Mouse (Mus musculus): ENCODE results near the gene Nab1.
A peak's percentile ranks its signal among the peaks of the same experiment; 100 is the strongest.
"Not testable (repeated sequence)": the region's sequence is repeated elsewhere in the genome, so short reads cannot be mapped to it uniquely, and the experiment has no call there.

Nab1 gene

DNA sequence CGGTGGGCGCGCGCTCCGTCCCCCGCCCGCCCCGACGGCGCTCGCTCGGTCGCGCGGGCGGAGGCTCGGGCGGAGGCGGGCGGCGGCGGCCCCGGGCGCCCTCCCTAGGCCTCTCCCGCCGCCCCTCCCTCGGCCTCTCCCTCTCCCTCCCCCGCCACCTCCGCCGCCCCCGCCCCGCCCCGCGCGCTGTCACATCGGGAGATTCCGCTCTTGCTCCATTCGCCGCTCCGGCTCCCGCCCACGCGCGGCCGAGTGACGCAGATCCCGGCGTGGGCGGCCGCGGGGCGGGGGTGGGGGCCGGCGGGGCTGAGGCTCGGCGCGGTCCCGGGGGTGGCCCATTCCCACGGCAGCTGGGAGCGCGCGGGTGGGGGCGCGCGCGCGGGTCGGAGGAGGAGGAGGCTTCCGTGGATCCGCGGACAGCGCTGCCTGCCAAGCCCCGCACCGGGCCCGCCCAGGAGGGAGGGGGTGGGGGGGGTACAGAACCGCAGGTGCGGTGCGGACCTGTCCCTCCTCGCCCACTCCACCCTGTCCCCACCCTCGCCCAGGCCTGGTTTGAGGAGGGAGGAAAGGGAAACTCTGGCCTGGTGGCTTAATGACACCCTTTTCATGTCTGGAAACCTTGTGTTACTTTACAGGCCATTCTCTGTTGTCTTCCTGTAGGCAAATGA lies at the start of gene Nab1:
Gene Nab1 (minus strand): TSS at position 366 of the 668 bp plus-strand sequence.
- peak; percentile 80 for DNase-seq

DNA sequence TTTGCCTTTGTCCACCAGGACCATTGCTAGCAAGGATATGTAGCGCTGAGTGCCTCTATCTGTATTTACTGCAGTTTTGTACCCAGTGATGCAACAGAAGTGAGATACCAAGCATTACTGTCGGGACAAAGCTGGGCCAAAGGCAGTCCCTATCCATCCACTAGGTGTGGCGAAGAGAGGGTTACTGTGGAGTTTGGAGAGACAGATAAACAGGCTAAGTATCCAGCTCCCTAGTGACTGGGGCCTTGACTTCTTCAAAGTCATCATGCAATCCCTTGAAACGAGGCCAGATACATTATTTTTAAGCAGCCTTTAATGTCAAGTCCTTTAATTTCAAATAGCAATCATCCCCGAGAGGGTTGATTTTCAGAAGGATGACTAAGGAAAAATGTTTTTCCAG lies 47.0 kb upstream of the Nab1 start:
- DNase-seq, result no peak

DNA sequence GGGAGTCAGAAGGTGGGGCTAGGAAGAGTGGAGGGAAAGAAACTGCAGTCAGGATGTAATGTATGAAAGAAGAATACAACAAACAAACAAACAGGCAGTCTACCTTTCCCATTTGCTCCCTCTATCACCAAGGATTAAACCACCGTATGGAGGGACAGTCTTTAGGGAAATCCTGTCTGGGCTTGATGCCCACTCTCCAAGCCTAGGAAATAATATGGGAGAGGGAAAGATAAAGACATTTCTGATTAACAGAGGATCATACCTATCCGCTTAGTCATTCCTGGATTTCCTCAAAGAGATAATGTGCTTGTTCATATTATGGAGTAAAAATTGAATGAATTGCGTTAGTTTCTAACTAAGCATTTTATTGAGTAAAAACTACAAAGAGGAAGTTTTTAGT lies 46.3 kb upstream of the Nab1 start:
- DNase-seq, result no peak

DNA sequence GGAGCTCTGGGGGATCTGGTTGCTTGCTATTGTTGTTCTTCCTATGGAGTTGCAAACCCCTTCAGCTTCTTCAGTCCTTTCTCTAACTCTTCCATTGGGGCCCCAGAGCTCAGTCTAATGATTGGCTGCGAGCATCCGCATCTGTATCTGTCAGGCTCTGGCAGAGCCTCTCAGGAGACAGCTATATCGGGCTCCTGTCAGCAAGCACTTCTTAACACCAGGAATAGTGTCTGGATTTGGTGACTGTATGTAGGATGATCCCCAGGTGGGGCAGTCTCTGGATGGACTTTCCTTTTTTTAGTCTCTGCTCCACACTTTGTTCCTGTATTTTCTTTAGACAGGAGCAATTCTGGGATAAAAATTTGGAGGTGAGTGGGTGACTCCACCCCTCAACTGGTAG lies 39.6 kb upstream of the Nab1 start:
- DNase-seq, result not testable (repeated sequence)

DNA sequence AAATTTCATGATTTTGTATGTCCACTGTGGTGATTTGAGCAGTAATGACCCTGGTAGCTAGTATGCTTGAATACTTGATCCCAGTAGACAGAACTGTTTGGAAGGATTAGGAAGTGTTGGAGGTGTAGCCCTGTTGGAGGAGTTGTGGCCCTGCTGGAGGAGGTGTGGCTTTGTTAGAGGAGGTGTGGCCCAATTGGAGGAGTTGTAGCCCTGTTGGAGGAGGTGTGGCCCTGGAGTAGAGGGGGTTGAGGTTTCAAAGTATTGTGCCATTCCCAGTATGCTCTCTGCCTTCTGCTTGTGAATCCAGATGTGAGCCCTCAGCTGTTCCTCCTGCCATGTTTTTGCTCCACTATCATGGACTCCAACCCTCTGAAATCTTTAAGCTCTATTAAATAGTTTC lies 29.5 kb upstream of the Nab1 start:
- no peak for DNase-seq

DNA sequence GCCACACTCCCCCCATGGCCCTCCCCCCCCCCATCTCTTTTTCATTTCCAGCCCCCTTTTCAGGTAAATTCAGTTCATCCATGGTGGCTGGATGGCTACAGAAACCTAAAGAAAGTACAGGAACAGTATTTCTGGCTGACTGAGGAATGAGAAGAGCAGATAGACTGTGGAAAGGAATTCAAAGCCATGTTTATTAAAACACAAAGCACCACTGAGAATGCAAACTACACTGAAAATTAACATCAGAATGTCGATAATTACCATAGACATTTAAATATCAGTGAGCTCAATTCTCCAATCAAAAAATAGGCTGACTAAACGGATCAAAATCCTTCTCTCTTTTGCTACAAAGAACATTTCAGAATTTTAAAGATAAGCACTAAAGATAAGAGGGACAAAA lies 27.2 kb upstream of the Nab1 start:
- no peak for DNase-seq

DNA sequence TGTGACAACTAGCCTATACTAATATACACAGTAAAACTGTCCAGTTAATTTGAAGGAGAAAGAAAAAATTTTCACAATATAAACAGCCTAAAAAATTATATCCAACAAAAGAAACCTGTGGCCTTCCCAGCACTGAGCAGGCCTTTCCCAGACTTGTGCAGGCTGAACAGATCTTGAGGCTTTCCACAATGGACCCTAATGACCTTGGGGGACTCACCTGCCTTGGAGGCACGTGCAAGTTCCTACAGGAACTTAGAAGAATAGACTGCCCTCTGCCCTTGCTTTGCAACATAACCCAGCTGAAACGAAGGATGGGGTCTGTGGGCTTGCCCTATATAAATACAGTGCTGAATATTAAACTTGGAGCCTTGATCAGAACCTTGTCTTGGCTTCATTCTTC lies 26.8 kb upstream of the Nab1 start:
- no peak for DNase-seq

DNA sequence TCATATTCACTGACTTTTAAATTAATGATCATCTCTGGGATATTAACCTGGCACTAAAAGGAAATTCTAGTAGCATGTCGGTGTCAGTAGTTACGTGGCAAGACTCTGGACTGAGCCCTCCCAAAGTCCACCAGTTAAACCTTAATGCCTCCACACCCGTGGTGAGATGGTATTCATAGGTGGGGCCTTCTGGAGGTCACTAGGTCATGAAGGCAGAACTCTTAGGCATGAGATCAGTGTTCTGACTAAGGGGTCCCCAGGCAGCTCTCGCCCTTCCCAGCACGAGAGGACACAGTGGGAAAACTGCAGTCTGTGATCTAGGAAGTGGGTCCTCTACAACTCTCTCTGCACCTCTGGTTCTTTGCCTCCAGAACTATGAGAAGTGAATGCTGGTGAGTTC lies 24.2 kb upstream of the Nab1 start:
- no peak for DNase-seq

DNA sequence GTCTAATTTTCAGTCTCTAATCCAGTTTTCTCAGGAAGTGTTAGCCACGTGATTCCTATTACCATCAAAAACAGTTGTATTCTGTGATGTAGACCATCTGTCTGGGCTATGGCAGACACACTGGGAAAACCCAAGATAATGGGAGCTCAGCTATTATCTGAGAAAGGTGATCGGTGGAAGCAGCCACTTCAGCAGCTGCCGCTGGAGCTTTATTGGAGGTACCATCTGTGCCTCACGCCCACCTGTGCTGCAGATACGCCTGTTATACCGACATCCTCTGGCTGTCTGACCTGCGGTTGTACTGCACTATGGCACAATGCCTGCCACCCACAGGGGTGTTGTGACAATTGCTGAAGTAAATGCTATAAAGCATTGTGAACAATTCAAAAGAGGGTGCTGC lies 23.7 kb upstream of the Nab1 start:
- no peak for DNase-seq

DNA sequence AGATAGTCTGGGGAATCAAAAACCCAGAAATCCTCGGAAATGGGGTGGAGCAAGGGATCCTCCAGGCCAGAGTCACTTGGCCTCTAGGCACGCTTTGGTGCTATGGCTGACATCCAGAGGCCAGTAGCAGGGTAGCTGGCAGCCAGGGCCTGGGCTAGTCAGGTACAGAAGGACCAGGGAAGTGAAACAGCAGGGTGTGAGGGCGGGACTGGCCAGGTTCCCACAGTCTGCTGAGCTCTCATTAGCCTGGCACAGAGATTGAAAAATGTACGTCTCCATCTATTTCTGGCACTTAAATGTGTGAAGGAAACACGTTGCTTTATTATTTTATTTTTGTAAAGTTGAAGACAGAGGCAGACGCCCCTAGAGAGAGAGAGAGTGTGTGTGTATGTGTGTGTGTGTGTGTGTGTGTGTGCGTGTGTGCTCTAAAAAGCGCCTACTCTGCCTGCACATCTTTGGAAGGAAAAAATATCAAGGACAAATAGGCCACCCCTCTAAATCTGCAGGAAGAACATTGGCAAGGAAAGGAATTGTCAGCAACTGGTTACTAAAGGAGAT lies 21.0 kb upstream of the Nab1 start:
- DNase-seq, result no peak

DNA sequence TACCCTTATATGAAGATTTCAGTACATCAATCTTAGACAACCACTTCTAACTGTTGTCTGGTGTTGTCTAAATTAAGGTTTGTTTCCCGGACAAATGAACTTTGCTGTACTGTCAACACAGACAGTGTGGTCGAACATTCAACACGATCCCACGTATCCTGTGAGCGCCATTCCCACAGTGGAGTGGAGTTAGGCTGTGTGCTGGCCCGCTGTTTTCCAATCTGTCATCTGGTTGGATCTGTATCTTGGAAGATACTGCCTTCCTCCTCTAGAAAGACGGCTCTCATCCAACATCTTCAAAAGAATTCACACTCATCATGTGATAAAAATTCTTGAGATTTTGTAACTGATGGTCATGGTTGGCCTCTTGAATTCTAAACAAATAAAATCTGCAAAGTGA lies 19.7 kb upstream of the Nab1 start:
- no peak for DNase-seq

DNA sequence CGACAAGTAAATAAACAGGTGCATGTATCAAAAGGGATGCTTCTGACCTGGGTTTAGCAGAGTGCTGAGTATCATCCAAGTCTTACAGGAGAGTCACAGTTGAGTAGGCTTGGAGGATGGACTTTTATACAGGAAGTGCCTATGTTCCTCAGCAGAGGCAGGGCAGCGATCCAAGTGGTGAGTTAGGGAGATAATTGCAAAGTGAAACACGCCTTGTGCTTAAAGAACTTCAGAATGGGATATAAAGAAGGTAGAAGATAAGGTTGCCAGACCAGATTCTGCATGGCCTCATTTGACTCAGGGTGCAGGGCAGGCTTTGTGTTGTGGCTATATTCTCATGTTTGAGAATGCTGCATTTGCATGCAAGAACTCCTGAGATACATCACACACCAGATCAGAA lies 14.8 kb upstream of the Nab1 start:
- no peak for DNase-seq

DNA sequence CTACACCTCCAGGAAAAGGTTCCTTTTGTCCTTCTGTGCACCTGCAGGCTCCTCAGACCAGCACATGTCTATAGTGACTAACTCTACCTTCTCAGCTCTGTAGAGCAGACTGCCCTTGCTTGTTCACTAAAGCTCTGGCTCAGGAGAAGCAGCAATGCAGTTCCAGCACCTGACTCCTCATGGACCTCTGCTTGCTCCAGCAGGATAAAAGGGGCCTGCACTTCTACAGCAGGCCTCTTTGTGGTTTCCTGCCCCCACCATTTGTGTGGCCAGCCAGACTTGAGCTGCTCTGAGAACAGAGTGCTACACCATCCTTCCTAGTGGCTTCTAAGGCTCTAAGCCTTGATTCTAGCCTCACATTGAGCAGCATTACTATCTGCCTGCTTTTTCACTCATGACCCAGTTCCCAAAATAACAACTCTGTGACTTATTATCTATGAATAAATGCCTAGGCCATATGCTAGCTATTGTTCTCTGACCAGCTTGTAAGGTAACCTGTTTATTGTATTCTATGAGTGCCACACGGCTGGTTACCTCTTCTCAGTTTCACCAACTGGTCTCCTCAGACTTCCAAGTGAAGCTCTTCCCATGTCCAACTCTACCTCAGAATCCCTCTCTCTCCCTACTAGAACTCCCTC lies 11.4 kb upstream of the Nab1 start:
- DNase-seq, result no peak

DNA sequence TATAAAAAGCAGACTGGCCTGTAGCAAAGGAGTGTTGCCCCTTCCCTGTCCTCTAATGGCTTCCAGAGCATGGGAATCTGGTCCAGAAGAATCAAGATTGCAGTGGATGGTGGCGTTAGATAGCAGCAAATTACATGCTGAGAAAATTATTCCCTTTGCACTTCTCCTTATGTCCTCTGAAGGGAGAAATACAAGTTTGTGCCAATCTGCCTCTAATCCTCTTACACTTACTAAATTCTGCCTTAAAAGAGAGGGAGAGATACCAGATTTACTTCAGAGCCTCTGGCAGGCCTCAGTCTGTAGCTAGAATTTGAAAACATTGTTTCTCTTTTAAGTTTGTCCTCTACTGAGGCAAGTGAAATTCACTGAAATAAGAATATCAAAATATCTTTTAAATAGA lies 5.7 kb upstream of the Nab1 start:
- no peak for DNase-seq

DNA sequence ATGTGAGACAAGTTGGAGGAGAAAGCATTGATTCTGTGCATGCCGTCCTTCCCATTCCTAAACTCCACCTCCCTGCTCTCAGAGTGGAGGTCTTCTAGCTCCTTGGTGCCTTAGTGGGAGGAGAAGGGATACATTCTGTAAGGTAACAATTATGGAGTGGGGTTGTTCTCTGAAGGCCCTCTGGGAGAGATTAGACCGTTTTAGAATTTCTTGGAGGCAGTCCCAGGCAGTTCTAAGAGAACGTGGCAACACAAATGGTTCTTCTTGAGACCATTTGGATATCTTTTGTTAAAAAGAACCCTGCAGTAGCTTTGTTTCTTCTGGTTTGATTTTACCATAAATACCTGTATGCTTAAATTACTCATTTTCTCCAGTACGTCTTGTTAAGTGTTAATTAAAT lies 1.8 kb upstream of the Nab1 start:
- DNase-seq, result no peak

DNA sequence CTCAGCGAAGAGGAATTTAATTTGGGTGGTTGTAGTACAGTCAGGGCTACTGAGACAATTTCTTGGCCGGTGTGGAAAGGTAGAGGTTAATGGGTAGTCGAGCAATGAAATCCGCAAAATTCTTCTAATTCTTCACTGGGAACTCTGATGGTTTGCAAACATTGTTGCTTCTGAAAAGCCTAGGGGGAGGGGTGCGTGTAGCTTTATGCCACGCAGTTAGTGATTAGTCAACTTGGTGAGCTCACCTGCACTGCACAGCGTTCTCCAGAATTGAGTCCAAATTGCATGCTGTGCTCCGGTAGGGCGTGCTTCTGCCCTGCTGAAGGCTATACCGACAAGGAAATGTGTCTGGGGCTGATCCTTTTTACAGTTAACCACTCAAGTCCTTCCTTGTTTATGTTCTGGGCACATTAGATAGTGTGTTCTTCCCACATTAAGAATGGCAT lies 1.2 kb upstream of the Nab1 start:
- DNase-seq, result peak; percentile 22

DNA sequence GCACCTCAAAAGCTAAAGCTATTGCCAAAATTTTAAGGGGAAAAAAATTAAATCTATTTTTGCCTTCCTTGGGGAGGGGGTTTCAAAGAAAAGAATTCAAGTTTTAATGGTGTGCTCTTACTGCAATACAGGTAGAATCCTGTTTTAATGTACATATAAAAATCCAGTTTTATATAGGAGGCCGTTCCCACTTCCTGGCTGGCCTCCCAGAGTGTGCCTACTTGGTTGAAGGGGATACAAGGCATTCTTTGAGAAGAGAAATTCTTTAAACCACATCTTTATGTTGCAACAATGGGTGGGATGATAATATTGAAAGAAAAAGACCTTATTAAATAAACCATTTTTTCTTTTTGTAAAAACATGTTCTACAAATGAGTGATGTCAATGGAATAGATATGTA lies 611 bp upstream of the Nab1 start:
- no peak for DNase-seq

DNA sequence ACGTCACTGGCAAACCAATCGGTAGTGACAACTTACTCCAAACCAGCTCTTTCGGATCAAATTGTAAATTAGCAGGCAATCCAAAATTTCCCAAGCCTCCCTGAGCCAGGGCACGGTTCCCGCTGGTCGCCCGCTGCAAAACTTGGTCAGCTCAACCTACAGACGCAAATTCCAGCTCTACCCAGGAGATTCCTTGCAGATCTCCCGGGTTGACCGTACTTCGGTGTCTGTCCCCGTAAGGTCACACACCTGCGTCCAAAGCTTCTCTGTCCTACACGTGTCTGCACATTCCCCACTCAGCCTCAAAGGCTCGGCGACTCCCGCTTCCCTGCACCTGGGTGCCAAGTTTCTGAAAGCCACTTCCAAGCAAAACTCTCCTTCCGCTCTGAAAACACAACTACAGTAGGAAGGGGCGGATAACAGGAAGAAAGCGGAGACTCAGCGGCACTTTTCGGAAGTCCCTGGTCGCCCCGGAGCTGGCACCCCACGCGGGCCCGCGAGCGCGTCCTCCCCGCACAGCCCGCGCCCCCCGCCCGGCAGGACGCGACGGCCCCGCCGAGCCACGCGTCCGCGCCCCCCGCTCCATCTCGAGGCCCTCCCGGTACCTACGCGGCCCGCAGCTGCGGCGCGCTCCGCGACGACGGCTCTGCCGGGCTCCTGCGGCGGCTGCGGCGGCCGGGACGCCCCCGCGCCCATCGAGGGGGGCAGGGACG lies 722 bp downstream of the Nab1 start:
- peak; percentile 55 for DNase-seq

DNA sequence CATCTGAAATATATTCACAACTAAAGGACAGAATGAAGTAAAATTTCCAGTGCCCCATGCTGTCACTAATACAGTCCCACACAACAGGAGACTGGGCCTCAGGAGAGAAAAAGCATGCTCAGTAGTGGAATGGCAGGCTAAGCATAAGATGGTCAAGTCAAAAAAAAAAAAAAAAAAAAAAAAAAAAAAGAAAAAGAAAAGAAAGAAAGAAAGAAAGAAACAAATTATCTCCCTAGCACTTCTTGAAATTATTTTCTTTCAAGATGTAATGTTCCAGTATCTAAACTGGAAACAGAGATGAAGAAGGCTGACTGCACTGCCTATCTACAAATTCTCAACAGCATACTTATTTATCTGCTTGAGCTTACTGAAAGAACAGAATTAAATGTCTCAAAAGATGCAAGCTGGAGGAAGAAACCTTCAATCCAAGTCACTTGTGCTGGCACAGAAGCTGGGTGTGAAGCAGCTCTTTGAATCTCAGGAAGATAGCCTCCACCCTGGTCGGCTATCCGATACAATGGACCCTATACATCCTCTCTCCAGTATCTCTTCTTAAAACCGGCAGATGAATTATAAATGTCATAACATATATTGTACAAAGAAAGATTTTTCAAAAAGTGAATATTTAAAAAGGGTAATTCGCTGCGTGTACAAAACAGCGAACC lies 1.6 kb downstream of the Nab1 start:
- DNase-seq, result no peak

DNA sequence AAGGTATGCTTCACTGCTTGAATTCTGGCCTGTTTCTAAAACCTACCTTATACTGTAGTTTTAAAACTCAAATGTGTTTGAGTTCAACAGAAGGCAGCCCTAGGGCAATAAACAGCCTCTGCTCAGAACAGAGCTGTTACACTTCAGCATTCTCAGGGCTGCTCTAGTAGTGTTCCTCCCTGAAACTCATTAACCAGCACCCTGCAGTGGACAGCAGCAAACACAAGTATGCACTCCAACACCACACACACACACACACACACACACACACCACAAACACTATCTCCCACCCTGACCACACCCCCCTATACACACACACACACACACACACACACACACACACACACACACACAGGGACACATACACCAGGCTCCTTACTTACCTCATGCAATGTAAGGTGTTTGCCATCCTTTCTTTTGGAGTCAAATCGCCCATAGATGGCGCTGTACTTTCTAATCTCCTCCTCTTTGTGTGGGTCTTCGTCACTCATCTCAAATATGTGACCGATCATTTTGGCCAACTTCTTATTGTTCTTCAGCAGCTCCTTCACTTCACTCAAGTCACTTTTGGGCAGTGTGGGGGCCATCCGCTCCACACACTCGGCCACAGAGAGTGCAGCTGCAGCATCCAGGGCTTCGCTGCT lies 10.8 kb downstream of the Nab1 start:
- peak; percentile 29 for DNase-seq

DNA sequence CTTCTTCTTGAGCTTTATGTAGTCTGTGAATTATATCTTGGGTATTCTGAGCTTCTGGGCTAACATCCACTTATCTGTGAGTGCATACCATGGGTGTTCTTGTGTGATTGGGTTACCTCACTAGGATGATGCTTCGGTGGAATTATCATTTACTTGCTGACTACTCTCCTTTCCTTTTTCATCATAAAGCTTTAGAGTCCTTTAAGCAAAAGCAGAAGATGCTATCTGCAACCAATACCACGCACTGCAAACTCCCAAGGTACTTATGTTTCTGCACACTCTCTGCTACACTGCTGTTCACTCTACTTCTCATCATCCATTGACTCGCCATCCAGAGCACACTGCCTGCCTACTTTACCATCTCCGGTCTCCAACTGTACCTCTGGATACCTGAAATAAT lies 15.5 kb downstream of the Nab1 start:
- DNase-seq, result no peak

DNA sequence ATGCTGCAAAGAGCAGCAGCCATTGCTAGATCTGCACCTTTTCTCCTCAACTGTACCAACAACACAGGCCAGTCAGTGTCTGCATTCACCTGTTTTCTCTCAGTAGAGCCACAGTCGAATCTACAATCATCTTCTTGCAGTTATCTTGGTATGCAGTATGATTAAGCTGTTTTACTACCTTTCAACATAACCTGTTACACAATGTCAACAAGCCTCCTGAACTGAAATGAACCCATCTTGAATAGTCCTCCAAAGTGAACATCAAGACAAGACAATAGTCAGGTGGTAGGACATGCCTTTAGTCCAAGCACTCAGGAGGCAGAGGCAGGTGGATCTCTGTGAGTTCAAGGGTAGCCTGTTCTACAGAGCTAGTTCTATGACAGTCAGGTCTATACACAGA lies 26.2 kb downstream of the Nab1 start:
- no peak for DNase-seq
